Mouse (Mus musculus) spleen, adult 2 months (tissue): Measurements from ENCODE around the gene Ninj1. TPM values are rescaled to one million over a fixed set of nuclear protein-coding genes. Genes with fewer than 3 reads are reported as not detected.
A peak's percentile ranks its signal among the peaks of the same experiment; 100 is the strongest.

Source experiments
- DNase-seq, 2 experiments: peaks; one replicate each; pipeline versions ENCODE4 v3.0.0 to v3.0.0-alpha.2; 2012 to 2021; ENCODE audit warnings: low spot score in 2 of 2, low read depth in 1 of 2
- H3K27ac ChIP-seq: fragments of 200-500 bp; 2 replicates; pipeline ENCODE4 v1.5.1; 2012; ENCODE audit warnings: low read length, inconsistent platforms; ENCODE audit not compliant: insufficient read depth
- H3K27me3 ChIP-seq: fragments of 200-500 bp; 2 replicates; pipeline ENCODE4 v1.6.1; 2012; ENCODE audit warnings: mild to moderate bottlenecking, moderate library complexity, low read length, inconsistent platforms; ENCODE audit not compliant: control insufficient read depth, insufficient read depth
- H3K36me3 ChIP-seq: fragments of 200-500 bp; 2 replicates; pipeline ENCODE4 v1.6.1; 2012; ENCODE audit warnings: mild to moderate bottlenecking, low read length, inconsistent platforms; ENCODE audit not compliant: control insufficient read depth, insufficient read depth
- H3K4me1 ChIP-seq: fragments of 200-500 bp; 2 replicates; pipeline ENCODE4 v1.6.1; 2011; ENCODE audit warnings: inconsistent platforms; ENCODE audit not compliant: control insufficient read depth, insufficient read depth, insufficient read length
- H3K4me3 ChIP-seq: fragments of 200-500 bp; 2 replicates; pipeline ENCODE4 v1.5.1; 2011; ENCODE audit warnings: mild to moderate bottlenecking, inconsistent platforms; ENCODE audit not compliant: insufficient read depth, insufficient read length; ENCODE audit errors: extremely low read depth
- CTCF ChIP-seq: fragments of 200-500 bp; IDR thresholded peaks from 2 replicates; pipeline ENCODE4 v1.5.1; 2011; ENCODE audit warnings: mild to moderate bottlenecking, inconsistent platforms; ENCODE audit not compliant: insufficient read depth, insufficient read length, insufficient replicate concordance; ENCODE audit errors: extremely low read depth
- POLR2A ChIP-seq: fragments of 200-500 bp; IDR thresholded peaks from 2 replicates; pipeline ENCODE4 v1.6.1; 2011; ENCODE audit warnings: low read depth, low read length, inconsistent platforms
- WGBS: fragments of 180-500 bp; shearing (Covaris S2); methylation state at CpG from one replicate; pipeline ENCODE4 v1.1.7; 2018; 5-methylcytosine and 5-hydroxymethylcytosine counted together
- polyA plus RNA-seq: library from polyadenylated mRNA; depleted of rRNA; stranded (reverse); fragments of >200 nt; gene quantifications from 2 replicates; pipeline ENCODE4 v1.2.3, GENCODE M21; 2012

The Ninj1 gene
- polyA plus RNA-seq, 1 experiment = 343 TPM

DNA sequence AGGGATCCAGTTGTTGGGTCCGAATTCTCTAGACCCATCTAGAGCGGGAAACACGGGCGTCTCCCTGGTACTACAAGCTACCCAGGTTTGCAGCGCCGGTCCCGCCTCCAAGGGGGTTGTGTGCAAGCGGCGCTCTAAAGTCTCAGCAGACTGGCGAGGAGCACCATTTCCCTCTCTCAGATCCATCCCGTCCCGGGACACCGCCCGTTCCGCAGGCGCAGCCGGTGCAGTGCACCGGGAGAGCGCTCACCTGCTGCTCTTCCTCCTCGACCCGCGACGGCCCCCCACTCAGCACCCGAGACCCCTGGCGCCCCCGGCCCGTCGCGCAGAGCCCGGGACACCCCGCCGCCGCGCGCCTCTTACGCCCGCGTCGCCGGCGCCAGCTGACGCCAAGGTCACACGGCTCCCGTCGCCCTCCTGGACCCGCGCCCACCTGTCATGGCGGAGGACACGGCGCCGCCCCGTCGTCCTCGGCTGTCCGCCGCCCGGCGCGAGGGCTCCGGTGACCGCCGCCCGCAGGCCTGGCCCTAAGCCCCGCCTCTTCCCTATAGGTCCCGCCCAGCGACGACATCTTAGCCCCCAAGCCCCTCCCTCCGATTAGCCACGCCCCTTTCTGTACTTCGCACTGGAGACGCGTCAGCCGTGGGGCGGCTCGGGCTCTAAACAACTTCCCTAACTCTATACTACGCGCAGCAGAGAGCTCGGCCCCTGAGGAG, 28.4 kb downstream of the Ninj1 start, which contains the start of gene Card19:
Gene Card19 (minus strand): TSS at position 534 of the 716 bp plus-strand sequence.
- Histone ChIP-seq H3K4me1 (peaks cover 24% of the 10 kb centered on the region), H3K27ac (peak within 1 kb of the TSS; percentile 94)
- under 1% methylated on average over 75 of the region's 78 CpGs for WGBS

DNA sequence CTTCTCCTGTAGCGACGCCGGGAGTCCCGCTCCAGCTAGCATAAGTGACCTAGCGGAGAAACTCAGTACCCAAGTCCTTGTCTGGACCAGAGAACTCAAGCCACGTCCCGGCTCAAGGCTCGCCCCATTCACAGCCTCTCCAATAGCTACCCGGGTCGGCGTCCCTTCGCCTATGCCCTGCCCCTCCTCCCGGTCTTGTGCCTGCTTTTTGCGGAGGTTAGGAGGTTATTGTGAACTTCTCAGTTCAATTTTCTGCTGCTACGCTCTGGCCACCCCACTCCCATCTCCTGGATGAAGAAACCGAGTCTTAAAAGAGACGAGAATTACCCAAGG, 28.9 kb downstream of the Ninj1 start:
- WGBS = 4% methylated on average over 17 of the region's 17 CpGs
- Histone ChIP-seq H3K4me1 (peaks cover 24% of the 10 kb centered on the region), H3K36me3 (no peaks in the 10 kb centered on the region), H3K27ac (peak overlapping the region; percentile 94), H3K4me3 (peak overlapping the region; percentile 66), H3K27me3 (no peaks in the 10 kb centered on the region)
- no peak for DNase-seq
- TF ChIP-seq CTCF = no peak
- no peak for TF ChIP-seq POLR2A

More for the DNA sequence above, 28.4 kb downstream of the Ninj1 start, which contains the start of gene Card19:
- TF ChIP-seq POLR2A (peak; percentile 69), CTCF (no peak)
- Histone ChIP-seq H3K4me3 (peak within 1 kb of the TSS; percentile 66), H3K36me3 (no peaks in the 10 kb centered on the region), H3K27me3 (no peaks in the 10 kb centered on the region)
- peak; percentile 93 to 99 for DNase-seq

DNA sequence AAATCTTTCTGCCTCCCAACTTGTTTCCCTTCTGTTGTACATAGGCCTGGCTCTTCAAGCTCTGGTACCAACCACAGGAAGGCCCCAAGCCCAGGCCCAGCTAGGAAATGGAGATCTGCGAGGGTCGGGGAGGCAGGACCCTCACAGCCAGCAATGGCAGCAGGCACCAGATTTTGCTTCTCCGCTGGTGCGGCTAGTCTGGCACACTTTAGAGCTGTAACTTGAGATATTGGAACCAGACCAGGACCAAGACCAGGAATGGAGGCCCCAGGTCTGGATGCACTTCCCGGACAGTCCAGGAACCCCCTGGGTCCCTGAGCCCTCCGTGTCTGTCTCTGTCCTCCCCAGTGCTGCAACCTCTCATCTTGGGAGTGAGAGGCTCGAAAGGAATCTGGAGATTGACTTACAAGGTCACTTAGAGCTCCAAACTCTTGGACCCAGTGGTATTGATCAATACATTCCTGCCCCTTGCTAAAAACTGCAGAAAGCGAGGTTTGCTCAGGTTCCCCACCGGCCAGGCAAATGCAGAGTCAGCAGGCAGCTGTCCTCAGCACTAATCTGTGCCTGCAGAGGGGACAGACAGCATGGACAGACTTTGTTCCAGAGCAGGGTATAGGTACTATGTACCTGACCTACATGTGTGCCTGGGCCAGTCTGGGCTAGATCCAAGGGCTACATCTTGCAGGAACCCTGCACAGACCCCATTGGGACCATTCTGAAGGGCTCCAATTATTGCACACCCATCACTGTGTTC, 29.7 kb downstream of the Ninj1 start:
- no peak overlapping the region for H3K27ac ChIP-seq
- no peaks in the 10 kb centered on the region for H3K27me3 ChIP-seq
- H3K4me1 ChIP-seq = peaks cover 24% of the 10 kb centered on the region
- H3K4me3 ChIP-seq = no peak overlapping the region
- 95% methylated on average over 9 of the region's 9 CpGs for WGBS
- H3K36me3 ChIP-seq = no peaks in the 10 kb centered on the region
- no peak for DNase-seq
- TF ChIP-seq CTCF = no peak
- no peak for TF ChIP-seq POLR2A

GRCm38 (mm10) chr13:49218651-49219050, 31.4 kb downstream of the Ninj1 start:
- DNase-seq = no peak
- Histone ChIP-seq H3K4me3 (no peak overlapping the region), H3K4me1 (peaks cover 19% of the 10 kb centered on the region), H3K36me3 (no peaks in the 10 kb centered on the region), H3K27me3 (no peaks in the 10 kb centered on the region), H3K27ac (no peak overlapping the region)
- 92% methylated on average over 3 of the region's 3 CpGs for WGBS
- TF ChIP-seq POLR2A (no peak), CTCF (no peak)

GRCm38 (mm10) chr13:49219367-49219766, 32.1 kb downstream of the Ninj1 start:
- peaks cover 16% of the 10 kb centered on the region; the same call in 1 of the 2 replicates for H3K4me1 ChIP-seq
- H3K27me3 ChIP-seq = no peaks in the 10 kb centered on the region
- no peak for DNase-seq
- WGBS = 68% methylated on average over 4 of the region's 4 CpGs
- no peak overlapping the region for H3K27ac ChIP-seq
- TF ChIP-seq POLR2A (no peak), CTCF (no peak)
- no peaks in the 10 kb centered on the region for H3K36me3 ChIP-seq
- no peak overlapping the region for H3K4me3 ChIP-seq

GRCm38 (mm10) chr13:49220912-49221311, 33.6 kb downstream of the Ninj1 start:
- Histone ChIP-seq H3K27me3 (no peaks in the 10 kb centered on the region), H3K4me3 (no peak overlapping the region), H3K36me3 (no peaks in the 10 kb centered on the region), H3K4me1 (peaks cover 15% of the 10 kb centered on the region; the same call in 1 of the 2 replicates), H3K27ac (no peak overlapping the region)
- no peak for DNase-seq
- TF ChIP-seq POLR2A (no peak), CTCF (no peak)
- 70% methylated on average over 5 of the region's 5 CpGs for WGBS
